Mouse (Mus musculus) kidney, postnatal 4 days (tissue): ENCODE measurements around the gene Dgcr8.

Experiments
- DNase-seq, 2 experiments: peaks; one replicate each; pipeline ENCODE4 v3.0.0; 2021; ENCODE audit warnings: mixed read lengths in 2 of 2

The Dgcr8 gene

DNA sequence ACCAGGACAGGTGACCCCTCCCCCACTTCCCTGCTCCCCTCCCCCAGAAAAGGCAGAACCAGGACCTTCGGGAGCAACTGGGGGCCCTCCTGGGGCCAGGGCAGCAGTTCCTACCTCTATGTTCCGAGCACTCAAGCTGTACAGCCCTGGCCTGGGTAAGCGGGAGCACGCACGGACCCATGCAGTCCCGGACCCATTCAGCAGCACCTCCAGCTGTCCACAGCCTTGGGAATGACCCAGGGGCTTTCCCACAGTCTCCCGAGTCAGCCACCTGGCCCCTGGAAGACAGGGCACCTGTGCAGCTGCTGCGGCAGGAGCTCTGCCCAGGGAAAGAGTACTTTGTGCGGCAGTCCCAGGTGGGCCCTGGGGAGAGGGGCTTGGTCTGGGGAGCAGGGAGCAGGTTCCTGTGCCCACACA is 70.5 kb downstream of the Dgcr8 start:
- no peak for DNase-seq

DNA sequence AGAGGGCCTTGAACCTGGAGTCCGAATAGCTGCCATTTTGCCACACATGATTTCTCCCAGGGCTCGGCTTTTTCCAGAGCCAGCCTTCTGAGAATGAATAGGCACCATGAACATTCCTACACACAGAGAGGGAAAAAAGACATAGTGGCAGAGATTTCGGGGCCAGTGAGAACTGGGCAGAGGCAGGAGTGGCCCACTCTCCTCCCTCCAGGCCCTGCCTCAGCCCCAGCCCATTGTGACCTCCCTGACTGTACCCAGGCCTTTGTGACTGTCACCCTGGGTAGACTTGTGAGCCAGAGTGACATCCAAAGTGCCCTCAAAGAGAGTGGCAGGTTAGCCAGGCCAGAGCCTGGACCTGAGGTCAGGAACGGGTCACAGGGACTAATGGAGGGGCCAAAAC is 71.5 kb downstream of the Dgcr8 start, which contains the start of gene Ccdc188:
Ccdc188 (plus strand) TSS at position 301 of the 400 bp plus-strand sequence.
- DNase-seq: no peak

DNA sequence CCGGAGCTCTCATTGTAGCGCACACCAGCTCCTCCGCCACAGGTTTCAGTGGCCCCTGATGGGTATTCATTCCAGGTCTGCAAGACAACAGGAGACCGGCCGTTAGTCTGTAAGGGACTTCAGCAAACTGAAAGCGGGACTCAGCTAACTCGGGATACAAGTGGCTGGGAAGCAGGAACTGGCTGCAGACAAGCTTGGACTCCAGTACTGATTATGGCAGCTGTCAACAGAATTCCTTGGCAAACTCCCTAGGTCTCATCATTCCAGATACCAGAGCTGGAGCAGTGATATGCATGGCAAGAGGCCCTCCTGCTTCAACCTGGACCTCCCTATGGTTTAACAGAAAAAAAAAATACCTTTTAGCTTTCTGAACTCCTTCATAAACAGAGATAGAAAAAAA is 74.2 kb downstream of the Dgcr8 start:
- no peak for DNase-seq

DNA sequence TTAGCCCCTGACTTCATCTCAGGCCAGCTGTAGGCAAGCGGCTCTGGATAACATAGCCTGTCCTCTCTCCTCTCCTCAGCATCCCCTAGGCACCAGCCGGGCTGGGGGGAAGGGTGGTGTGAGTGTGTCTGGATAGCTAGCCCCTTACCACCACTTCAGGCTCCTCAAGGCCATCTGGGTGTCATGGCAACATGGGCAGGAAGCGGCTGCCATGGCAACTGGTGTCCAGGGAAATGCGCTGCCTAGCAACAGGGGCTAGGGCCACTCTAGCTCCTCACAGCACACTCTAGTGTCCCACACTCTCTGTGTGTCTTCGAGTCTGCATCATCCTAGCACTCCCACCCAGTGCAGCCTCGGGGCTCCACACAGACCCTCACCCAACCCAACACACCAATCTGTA is 75.4 kb downstream of the Dgcr8 start:
- DNase-seq: peak in 1 of 2 experiments; percentile 30

DNA sequence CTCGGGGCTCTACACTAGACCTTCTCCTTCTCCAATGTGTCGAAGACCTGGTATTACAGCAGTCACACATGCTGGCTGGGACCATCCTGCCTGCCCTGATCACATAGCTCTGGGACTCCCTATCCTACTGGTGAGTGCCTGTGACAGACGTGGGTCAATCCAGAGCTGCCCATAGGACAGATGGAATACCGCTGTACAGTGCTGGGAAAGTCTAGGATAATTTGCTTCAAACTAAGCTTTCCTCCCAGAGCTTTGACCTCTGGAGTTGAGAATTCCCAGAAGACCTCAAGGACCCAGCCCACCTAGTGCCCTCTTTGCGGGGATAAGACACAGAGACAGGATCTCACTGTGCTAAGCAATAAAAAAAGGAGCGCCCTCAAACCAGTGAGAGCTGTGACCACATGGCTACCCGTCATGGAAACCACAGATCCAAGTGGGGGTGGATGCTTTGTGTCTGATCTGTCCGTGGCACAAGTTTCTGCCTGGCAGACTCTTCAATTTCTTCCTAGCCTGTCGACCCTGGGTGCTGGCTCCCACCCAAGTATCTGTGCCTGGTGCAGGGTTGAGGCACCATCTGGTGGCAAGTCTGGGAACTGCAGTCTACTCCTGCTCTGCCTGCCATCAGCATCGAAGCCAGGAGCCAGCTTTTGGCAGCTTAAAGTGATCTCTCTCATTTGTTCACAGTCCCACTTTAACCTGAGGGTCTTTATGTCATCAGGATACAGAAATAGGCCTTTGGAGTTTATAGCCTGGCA is 77.5 kb downstream of the Dgcr8 start:
- peak; percentile 95 for DNase-seq

DNA sequence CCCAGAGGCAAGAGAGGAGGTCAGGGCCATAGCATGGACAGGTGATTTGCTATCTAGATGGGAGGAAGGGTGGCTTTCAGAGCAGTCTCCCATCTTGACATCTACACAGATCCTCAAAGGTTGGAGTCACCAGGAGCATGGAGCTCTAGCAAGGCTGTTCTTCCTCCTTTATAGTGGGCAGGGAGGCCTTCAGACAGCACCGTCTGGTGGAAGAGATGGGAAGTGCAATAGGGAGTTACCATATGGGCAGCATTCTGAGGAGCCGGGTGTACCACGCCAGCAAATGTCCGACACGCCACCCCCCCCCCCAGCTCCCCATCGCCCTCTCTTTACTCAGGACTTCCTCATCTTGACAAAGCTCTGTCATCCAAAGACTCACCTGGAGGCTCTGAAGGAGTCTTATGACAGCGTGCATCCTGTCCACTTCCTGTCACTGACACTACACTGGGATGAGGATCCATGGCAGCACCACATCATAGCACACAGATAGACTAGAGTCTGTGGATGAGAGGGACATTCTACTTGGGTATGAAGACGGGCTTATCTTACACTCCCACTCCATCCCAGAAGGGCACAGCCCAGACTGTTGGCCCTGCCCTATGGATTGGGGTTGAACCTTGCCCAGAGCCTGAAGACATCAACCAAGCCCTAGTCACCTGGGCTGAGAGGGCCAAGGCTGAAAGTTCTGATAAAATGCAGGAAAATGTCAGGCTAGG is 78.2 kb downstream of the Dgcr8 start:
- peak; percentile 79 to 83 for DNase-seq
